In the genomic region with DNA sequence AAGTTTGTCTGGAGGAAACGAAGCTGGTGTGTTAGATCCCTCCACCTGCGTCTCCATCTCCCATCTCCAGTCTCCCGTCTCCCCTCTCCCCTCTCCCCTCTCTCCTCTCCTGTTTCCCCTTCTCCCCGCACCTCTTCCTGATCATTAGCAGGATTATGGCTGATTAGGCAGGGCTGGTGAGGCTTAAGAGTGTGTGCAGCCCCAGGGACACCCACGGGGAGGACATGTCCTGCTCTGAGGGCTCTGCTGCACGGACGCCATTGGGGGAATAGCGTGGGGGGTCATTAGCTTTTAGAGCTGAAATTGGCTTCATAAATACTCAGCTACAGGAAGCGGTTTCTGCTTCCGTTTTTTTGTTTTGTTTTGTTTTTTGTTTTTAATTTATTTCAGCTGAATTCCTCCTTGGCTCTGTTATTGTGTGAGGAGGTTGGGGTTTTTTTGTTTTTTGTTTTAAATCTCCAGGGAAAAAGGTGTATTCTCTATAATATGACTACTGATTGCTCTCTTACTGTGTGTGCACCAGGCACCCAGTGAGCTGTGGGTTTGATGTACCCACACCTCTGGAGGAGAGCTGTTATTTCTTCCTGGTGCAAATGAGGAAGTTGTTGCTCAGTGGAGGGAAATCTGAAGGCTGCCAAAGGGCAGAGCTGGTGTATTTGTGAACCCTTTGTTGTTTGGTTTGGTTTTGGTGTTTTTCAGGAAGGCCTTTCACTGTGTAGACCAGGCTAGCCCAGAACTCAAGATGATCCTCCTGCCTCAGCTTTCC, we compare ENCODE assay signal across 11 mouse cellular contexts. TPM values are rescaled to one million over a fixed set of nuclear protein-coding genes. Genes with fewer than 3 reads are reported as not detected.
DNase-seq lines count a peak whose midpoint lies in the region; ATAC-seq and TF ChIP-seq lines count a peak whose summit lies in the region.
"Had no signal": no experiment of that assay in that cellular context is flagged by ENCODE, and none has a peak within 500 bp of the region (broad histone marks: within the 10 kb centered on the region; RNA-seq: fewer than 3 reads in every experiment).

No protein-coding gene starts in this region.

- peaks cover 45% of the 10 kb centered on the region for H3K4me1 ChIP-seq in hindbrain, embryonic 12.5 days
- H3K4me1 ChIP-seq in hindbrain, embryonic 10.5 days (replicated peaks), result peaks cover 71% of the 10 kb centered on the region
- peaks cover 38% of the 10 kb centered on the region for H3K4me1 ChIP-seq in brown adipose tissue, adult 24 weeks (ENCODE audit: control insufficient read depth, insufficient read depth, insufficient read length, low read length)
- H3K4me1 ChIP-seq in midbrain, embryonic 13.5 days (replicated peaks), result peaks cover 75% of the 10 kb centered on the region

- H3K9me3 ChIP-seq in hindbrain, embryonic 12.5 days (replicated peaks), result no peaks in the 10 kb centered on the region
- no peaks in the 10 kb centered on the region for H3K9me3 ChIP-seq in hindbrain, embryonic 10.5 days
- no peaks in the 10 kb centered on the region for H3K9me3 ChIP-seq in midbrain, embryonic 13.5 days

- TF ChIP-seq CTCF in layer of hippocampus, adult 2 months (conservative IDR thresholded peaks at IDR 0.05), result no peak

- no peak for DNase-seq in hindbrain, embryonic 10.5 days (ENCODE audit: low spot score)
- DNase-seq in B cell, adult 2 months, result peak; percentile 71 to 72
- no peak for DNase-seq in urinary bladder, postnatal 10 days (ENCODE audit: low spot score)
- DNase-seq in layer of hippocampus, adult 2 months (ENCODE audit: low spot score in 2 of 2), result no peak
- no peak for DNase-seq in urinary bladder, adult 18-20 months (ENCODE audit: low spot score in 2 of 2)
- DNase-seq: cerebellum, adult 9-10 months; gastrocnemius, postnatal 10 days; kidney, postnatal 14 days had no signal

- peaks cover 6% of the 10 kb centered on the region; the same call in 1 of the 2 replicates for H3K27me3 ChIP-seq in hindbrain, embryonic 12.5 days
- H3K27me3 ChIP-seq in hindbrain, embryonic 10.5 days (ENCODE audit: insufficient read depth, poor library complexity, severe bottlenecking), result peaks cover 10% of the 10 kb centered on the region; the same call in 1 of the 2 replicates
- H3K27me3 ChIP-seq in midbrain, embryonic 13.5 days, result 0 out of 2 replicates have a peak, but pooled peaks cover 7% of the 10 kb centered on the region

- H3K4me2 ChIP-seq in hindbrain, embryonic 12.5 days (replicated peaks), result no peak overlapping the region
- H3K4me2 ChIP-seq in midbrain, embryonic 13.5 days (replicated peaks), result no peak overlapping the region

- no peaks in the 10 kb centered on the region for H3K36me3 ChIP-seq in hindbrain, embryonic 12.5 days
- no peaks in the 10 kb centered on the region for H3K36me3 ChIP-seq in hindbrain, embryonic 10.5 days
- H3K36me3 ChIP-seq in midbrain, embryonic 13.5 days, result no peaks in the 10 kb centered on the region

- peak; percentile 47; the same call in 1 of the 2 replicates for ATAC-seq in hindbrain, embryonic 12.5 days (ENCODE audit: low FRiP score)
- ATAC-seq in midbrain, embryonic 13.5 days, result peak; percentile 48; the same call in 1 of the 2 replicates

- H3K4me3 ChIP-seq in hindbrain, embryonic 12.5 days, result no peak overlapping the region
- no peak overlapping the region for H3K4me3 ChIP-seq in hindbrain, embryonic 10.5 days
- 0 out of 2 replicates have a peak overlapping the region, but pooled peaks have one; percentile 9 for H3K4me3 ChIP-seq in brown adipose tissue, adult 24 weeks (ENCODE audit: insufficient read depth, low read depth, low read length)
- no peak overlapping the region for H3K4me3 ChIP-seq in midbrain, embryonic 13.5 days (replicated peaks)
- H3K4me3 ChIP-seq in layer of hippocampus, adult 2 months, result no peak overlapping the region

- H3K9ac ChIP-seq in hindbrain, embryonic 12.5 days, result no peak overlapping the region
- no peak overlapping the region for H3K9ac ChIP-seq in midbrain, embryonic 13.5 days (replicated peaks)

- H3K27ac ChIP-seq in hindbrain, embryonic 12.5 days, result no peak overlapping the region
- no peak overlapping the region for H3K27ac ChIP-seq in hindbrain, embryonic 10.5 days
- H3K27ac ChIP-seq in brown adipose tissue, adult 24 weeks (replicated peaks; ENCODE audit: low read depth, low read length), result peak overlapping the region; percentile 86
- H3K27ac ChIP-seq in midbrain, embryonic 13.5 days, result peak overlapping the region; percentile 64
- H3K27ac ChIP-seq in layer of hippocampus, adult 2 months, result no peak overlapping the region

- 48% methylated on average over 10 of the region's 10 CpGs for WGBS in hindbrain, embryonic 12.5 days
- WGBS in hindbrain, embryonic 10.5 days, result 63% methylated on average over 10 of the region's 10 CpGs
- 21% methylated on average over 10 of the region's 10 CpGs for WGBS in midbrain, embryonic 13.5 days

RNA-seq across cellular contexts. Expression of a gene that starts 40.6 kb away (rescaled TPM):
- polyA plus RNA-seq in hindbrain, embryonic 12.5 days (2016; fragmentation: Nextera tagmentation; extraction: Ambion mirVana), result 31.1 and 31.4 TPM in 2 replicates
- 21.2 and 22.7 TPM in 2 replicates for polyA plus RNA-seq in hindbrain, embryonic 10.5 days (2016; fragmentation: Nextera tagmentation; extraction: Ambion mirVana)
- polyA plus RNA-seq in brown adipose tissue, adult 24 weeks (2012; ENCODE audit: insufficient read depth, insufficient read length, missing spikeins), result 2.5 and 3.3 TPM in 2 replicates
- polyA plus RNA-seq in midbrain, embryonic 13.5 days (2015; fragmentation: Nextera tagmentation; extraction: Ambion mirVana), result 13.0 and 15.6 TPM in 2 replicates
- 1 to 10 TPM; 6.3 TPM for total RNA-seq in layer of hippocampus, adult 2 months (2021)

Comparison
In these comparisons a context has a peak if more than half of its experiments do, and no peak if none do; other contexts are left out.
1. H3K27ac ChIP-seq: peak in brown adipose tissue, adult 24 weeks (single experiment) and midbrain, embryonic 13.5 days (single experiment); none in hindbrain, embryonic 12.5 days (single experiment), hindbrain, embryonic 10.5 days (single experiment) and layer of hippocampus, adult 2 months (single experiment).
2. DNase-seq: peak in B cell, adult 2 months (2 of 2); none in hindbrain, embryonic 10.5 days (single experiment), urinary bladder, postnatal 10 days (single experiment), layer of hippocampus, adult 2 months (0 of 2) and urinary bladder, adult 18-20 months (0 of 2).